Mouse (Mus musculus): ENCODE measurements around the gene Ubtd1.
A peak's percentile ranks its signal among the peaks of the same experiment; 100 is the strongest.
"Not testable (repeated sequence)": the region's sequence is repeated elsewhere in the genome, so short reads cannot be mapped to it uniquely, and the experiment has no call there.

Gene Ubtd1

GRCm38 (mm10) chr19:42061443-42061842, 79.9 kb downstream of the Ubtd1 start:
- DNase-seq (ENCODE audit: low spot score), result no peak

- no peak for DNase-seq (ENCODE audit: low spot score)
Observed at GRCm38 (mm10) chr19:42068441-42069240, 87.1 kb downstream of the Ubtd1 start.

- peak; percentile 19 for DNase-seq (ENCODE audit: low spot score)
Observed at GRCm38 (mm10) chr19:42069241-42069525, 87.6 kb downstream of the Ubtd1 start.

- no peak for DNase-seq (ENCODE audit: low spot score)
Observed at GRCm38 (mm10) chr19:42071221-42071620, 89.7 kb downstream of the Ubtd1 start.

GRCm38 (mm10) chr19:42071886-42072608, 90.5 kb downstream of the Ubtd1 start:
- no peak for DNase-seq (ENCODE audit: low spot score)

GRCm38 (mm10) chr19:42072802-42073201, 91.2 kb downstream of the Ubtd1 start:
- no peak for DNase-seq (ENCODE audit: low spot score)

GRCm38 (mm10) chr19:42075051-42075450, 93.5 kb downstream of the Ubtd1 start:
- no peak for DNase-seq (ENCODE audit: low spot score)

GRCm38 (mm10) chr19:42075992-42076391, 94.4 kb downstream of the Ubtd1 start:
- DNase-seq (ENCODE audit: low spot score), result no peak

GRCm38 (mm10) chr19:42078566-42078965, 97.0 kb downstream of the Ubtd1 start:
- no peak for DNase-seq (ENCODE audit: low spot score)

- DNase-seq (ENCODE audit: low spot score), result no peak
Observed at GRCm38 (mm10) chr19:42079006-42079405, 97.4 kb downstream of the Ubtd1 start.

GRCm38 (mm10) chr19:42079950-42080349, 98.4 kb downstream of the Ubtd1 start:
- DNase-seq (ENCODE audit: low spot score), result no peak

GRCm38 (mm10) chr19:42080469-42080868, 98.9 kb downstream of the Ubtd1 start:
- no peak for DNase-seq (ENCODE audit: low spot score)

- DNase-seq (ENCODE audit: low spot score), result not testable (repeated sequence)
Observed at GRCm38 (mm10) chr19:42081613-42082012, 100.0 kb downstream of the Ubtd1 start.

All from ovary, postnatal 36 days (tissue).